Mouse (Mus musculus) subcutaneous adipose tissue, adult 2 months (tissue): ENCODE results near the gene Aldoart1. TPM values are rescaled to one million over a fixed set of nuclear protein-coding genes. Genes with fewer than 3 reads are reported as not detected.

ENCODE experiments used
- polyA plus RNA-seq: library from polyadenylated mRNA; depleted of rRNA; stranded (reverse); fragments of >200 nt; gene quantifications from 2 replicates; pipeline ENCODE4 v1.2.3, GENCODE M21; 2012; ENCODE audit warnings: low replicate concordance; rRNA removed

Gene Aldoart1
- 0.06 and 0.43 TPM in 2 replicates for polyA plus RNA-seq

GRCm38 (mm10) chr4:72852534-72852933 is at the start of gene Aldoart1:
Gene Aldoart1, minus strand, starts transcription at chr4:72852634.

